Mouse (Mus musculus) left cerebral cortex, adult 18-20 months (tissue): Measurements from ENCODE around the gene Ccnj. TPM values are rescaled to one million over a fixed set of nuclear protein-coding genes. Genes with fewer than 3 reads are reported as not detected.
A peak's percentile ranks its signal among the peaks of the same experiment; 100 is the strongest.

Experiments used
- DNase-seq, 2 experiments: peaks; one replicate each; pipeline ENCODE4 v3.0.0; 2021 to 2022; ENCODE audit warnings: low spot score in 2 of 2, mixed read lengths in 1 of 2
- long read RNA-seq, 2 experiments: library from polyadenylated mRNA; stranded (forward); transcript quantifications; one replicate each; pipeline ENCODE4 v2.0.0; 2021
- total RNA-seq, 2 experiments: library from RNA; stranded (reverse); gene quantifications; 2 replicates each; pipeline ENCODE4 v1.2.3; 2021

The Ccnj gene
- total RNA-seq = 1 to 10 TPM; 7.0 to 8.1 TPM
- long read RNA-seq, experiment 1, partial matches to known transcripts = 1 of 3 reads
- long read RNA-seq, experiment 1, other reads (novel, unspliced or antisense) = 1 of 3 reads
- long read RNA-seq, experiment 2, partial matches to known transcripts = 0 of 3 reads
- long read RNA-seq, experiment 2, other reads (novel, unspliced or antisense) = 2 of 3 reads

DNA sequence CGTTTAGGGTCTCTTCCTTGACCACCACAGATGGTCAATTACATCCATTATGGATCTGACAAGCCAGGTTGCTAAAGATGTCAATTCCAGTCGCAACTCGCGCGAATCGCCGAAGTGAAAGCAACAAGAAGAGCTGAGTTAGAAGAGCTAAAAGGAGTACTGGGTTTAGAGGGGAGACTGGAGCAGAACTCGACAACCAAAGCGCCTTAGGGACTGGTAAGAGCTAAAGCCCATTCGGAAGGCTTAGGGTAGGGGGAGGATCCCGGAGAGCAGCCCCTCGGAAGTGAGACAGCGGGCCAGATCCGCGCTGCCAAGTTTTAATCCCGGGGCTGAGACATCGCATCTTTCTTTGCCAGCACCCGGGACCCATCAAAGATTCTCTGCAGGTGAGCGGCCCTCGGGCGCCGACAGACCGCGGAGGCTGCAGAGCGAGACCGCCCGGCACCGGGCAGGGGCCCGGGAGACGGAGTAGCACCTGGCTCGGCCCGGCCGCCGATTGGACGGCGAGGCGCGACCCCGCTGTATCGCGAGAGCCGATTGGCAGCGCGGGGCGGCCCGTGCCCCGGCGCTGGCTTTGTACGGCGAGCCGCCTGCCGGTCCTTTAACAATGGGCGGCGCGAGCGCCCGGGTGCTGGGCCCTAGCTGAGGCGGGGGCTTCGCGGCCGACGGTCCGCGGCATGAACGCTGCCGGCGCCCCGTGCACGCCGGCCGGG is at the start of gene Ccnj:
Gene Ccnj, plus strand, starts transcription at position 577 of the 713 bp plus-strand sequence.
- DNase-seq = peak; percentile 86 to 95

DNA sequence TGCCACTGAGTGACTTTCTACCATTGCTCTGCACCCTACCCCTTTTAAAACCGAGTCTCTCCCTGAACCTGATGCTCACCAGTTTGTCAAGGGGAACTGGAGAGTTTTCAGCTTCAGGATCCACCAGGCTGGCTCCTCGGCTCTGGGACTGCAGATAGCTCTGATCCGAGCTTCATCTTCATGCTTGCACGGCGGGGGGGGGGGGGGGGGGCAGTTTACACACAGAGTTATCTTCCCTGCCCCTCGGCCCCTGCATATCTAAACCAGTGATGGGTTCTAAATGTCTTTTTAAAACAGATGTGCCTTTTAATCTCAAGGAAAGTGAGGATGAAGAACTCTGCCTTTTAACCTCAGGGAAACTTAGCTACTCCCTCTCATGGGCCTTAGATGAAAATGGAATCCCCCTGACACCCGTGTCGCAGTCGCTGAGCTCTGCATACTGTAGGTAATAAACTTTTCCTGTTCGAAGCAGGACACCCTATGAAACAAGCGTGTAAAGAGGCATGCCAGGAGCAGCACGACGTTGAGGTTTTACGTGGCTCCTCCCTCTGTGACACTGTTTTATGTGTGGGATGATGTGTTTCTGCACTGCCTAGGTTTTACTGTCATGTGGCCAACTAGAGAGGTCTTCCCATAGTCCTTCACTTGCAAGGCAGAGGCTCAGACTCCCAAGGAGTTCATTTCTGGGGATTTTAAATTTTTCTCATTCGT is 42.9 kb upstream of the Ccnj start:
- no peak for DNase-seq

DNA sequence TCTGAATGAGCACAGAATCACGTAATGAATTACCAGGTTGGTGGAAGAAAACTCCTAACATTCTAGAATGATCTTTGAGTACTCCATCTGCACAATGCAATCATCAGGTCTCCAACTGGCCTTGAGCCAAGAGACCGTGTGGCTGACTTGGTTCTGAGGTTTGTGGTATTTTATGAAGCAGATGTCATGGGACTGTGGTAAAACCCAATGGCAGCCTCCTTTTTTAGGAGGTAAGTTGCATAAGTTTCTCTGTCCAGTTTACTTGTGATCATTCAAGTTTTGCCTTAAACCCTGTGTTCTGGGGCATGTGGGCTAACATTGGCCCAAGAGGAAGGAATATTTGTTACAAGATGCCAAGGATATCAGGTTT is 42.4 kb upstream of the Ccnj start:
- DNase-seq = no peak

DNA sequence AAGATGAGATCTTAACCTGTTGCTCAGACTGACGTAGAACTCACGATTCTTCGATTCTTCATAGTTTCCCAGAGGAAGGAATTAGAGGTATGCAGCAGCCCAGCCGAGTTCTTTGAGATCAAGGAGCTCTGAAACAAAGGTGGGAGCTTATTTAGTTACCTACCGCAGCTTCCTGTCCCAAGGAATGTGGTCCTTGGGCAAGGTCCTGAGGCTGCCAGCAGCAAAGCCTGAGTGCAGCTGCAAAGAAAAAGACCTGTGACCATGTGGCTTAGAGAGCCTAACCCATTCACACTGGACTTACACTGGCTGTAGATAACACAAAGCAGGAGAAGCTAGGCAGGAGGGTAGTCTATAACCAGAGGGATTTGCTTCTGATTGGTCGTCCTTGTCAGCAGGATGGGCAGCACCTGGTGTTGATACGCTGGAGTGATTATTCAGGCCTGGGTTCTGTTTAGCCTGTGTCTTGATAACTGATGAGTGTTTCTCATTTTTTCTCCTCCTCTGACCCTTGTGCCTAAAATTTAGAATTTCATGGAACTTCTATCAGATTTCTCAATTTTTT is 25.8 kb upstream of the Ccnj start:
- no peak for DNase-seq

DNA sequence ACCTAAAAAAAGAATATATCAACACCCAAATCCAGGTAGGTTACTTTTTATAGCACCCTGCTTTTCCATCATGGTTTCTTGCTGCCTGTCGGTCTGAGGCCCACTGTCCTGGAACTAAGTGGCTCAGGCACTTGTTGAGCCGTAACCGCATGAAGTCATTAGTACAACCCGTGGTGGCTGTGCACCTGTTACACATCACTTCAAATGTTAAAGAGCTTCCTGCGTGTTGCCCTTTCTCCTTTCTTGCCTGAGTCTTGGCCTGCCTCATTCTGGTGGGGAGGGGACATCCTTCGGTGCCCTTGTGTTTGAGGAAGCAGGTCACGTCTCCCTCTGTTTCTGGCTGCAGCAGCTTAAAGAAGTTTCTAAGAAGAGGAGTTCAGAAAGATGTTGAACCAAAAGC is 21.2 kb upstream of the Ccnj start:
- DNase-seq = no peak

DNA sequence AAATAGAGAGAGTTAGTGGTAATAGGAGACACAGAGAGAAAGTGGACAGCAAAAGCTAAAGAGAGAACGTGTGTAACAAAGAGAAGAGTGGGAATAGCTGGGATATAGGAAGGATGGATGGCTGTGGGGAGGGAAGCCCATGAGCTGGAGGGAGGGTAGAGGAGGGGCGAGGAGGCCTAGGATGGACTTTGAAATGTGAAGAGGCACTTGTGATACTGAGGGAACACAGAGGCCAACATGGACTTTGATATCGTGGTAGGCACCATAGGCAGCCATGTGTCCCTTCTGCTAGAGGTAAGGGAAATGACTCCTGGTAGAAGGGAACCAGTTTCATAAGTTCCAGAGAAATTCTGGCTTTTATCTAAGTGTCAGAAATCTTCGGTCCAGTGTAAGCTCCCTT is 19.2 kb upstream of the Ccnj start:
- no peak for DNase-seq

DNA sequence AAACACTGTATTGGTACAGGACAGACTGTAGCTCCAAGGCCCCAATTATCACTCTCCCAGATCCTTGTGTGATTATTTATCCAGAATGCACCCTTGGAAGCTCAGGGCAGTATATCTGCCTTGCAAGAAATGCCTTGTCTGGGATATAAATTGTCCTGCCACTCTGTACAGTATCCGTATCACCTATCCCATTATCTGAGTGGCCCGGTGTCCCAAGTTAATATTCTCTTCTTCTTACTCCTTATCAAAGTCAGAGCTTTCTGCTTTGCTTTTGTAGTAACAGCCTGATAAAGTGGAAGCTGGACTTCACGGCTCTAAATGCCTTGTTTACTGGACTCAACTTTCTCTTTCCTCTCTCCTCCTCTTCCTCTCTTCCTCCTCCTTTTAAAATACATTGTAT is 18.3 kb upstream of the Ccnj start:
- no peak for DNase-seq

DNA sequence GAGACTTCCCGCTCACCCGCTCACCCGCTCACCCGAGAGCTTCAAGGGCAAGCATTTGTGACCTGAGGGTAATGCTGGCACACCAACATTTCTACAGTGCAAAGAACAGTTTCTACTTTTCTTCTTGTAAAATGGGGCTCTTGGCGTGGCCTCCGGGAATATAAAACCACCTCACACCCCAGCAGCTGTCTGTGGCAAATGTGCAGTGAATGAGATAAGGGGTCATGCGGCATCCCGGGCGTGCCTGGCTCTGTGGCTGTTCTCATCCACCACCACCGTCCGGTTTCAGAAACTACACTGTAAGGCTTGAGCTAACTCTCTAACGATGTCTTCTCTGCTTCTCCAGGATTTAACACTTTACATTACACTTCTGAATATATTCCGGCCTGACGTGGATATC is 17.7 kb upstream of the Ccnj start:
- no peak for DNase-seq

DNA sequence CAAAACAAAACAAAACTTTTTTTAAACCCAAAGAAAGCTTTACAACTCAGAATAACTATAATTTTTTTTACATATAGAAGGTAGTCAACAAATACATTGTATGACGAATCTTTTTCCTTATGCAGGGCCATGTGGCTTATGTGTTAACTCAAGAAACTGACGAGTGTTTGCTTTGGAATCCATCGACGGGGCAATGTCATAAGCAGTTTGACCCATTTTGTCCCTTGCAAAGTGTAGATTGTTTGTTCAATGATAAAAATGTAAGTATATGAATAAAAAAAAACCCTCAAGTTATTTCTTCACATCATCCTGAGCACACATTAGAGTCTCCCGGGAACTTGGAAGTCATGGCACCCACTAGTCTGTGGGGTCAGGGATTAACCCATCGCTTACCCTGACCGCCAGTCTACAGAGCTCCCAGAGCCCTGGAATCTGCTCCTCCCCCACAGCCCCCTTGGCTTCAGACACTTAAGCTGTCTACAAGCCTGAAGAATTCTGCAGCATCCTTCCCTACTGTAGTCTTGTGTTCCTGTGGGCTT is 15.4 kb upstream of the Ccnj start:
- DNase-seq = no peak

DNA sequence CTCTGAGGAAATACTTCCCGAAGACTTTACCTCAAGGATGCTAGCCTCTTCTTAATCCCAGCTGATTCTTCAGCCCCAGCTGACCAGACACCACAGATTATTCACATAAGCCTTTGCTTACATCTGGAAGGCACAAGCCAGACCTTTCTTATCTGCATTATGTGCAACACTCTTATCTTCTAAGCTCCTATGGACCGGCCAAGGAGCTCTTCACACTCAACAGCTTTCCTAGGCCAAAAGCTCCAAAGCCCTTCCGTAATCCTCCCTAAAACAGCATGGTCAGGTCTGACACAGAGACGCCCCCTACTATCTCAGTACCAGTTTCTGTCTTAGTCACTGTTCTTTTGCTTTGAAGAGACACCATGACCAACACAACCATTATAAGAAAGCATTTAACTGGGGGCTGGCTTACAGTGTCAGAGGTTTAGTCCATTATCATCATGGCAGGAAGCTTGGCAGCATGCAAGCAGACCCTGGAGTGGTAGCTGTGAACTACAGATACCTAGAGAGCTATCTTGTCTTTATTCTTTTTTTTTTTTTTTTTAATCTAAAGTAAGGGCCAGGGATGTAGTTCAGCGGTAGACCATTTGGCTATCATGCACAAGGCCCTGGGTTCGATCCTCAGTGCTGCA is 13.1 kb upstream of the Ccnj start:
- DNase-seq = no peak

DNA sequence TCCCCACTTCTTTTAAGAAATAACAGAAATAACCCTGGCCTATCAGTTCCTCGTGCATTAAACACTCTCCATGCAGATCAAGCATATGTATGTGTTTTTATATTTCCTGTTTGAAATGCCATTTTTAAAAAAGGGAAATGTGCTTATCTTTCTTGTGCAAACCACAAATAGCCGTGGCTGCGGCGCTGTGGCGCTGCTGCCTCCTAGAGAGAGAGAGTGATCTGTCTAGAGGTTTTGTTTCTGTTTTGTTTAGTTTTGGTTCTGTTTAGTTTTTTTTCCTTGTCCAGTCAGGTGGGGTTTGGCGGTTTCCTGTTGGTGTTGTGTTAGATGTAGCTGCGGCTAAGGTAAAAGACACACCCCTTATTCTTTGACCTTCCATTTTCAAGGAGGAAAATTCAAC is 12.3 kb upstream of the Ccnj start:
- DNase-seq = no peak

DNA sequence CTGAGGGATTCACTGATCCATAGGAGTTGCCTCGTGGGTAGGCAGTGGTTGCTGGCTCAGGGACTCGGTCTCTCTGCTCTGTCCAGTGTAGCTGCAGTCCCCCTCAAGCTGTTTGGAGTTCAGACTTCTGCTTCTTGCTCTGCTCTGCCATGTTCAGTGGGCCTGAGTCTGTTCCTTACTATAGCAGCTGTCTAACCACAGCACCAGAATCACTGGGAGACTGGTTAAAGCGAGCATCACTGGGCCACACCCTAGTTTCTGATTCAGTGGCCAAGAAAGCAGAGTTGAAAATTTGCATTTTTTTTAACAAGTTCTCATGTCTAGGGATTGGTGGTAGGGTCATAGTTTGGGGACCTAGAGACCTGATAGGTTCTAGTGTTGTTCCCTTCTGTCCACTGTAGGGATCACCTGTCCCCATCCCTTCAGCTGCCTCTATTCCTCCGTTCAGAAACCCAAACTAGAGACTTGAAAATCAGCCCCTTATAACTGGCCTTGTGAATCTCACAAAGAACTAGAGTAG is 9.7 kb upstream of the Ccnj start:
- DNase-seq = no peak

DNA sequence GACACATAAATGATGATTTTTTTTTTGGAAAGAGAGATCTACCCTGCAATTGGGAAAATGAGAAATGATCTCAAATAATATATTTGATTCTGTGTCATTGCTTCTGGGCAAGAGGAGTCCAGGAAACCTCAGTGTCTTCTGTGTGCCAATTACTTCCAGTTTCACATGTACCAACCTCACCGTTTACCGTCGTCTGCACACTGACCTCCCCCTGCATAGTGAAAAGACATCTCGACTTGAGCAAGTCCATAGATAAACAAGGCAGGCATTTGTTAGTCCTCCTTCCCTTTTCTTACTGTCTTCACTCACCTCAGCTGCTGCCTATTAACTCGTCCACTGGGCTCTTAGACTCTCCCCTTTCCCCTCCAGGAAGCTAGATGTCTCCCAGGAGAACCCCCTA is 5.4 kb upstream of the Ccnj start:
- DNase-seq = no peak

DNA sequence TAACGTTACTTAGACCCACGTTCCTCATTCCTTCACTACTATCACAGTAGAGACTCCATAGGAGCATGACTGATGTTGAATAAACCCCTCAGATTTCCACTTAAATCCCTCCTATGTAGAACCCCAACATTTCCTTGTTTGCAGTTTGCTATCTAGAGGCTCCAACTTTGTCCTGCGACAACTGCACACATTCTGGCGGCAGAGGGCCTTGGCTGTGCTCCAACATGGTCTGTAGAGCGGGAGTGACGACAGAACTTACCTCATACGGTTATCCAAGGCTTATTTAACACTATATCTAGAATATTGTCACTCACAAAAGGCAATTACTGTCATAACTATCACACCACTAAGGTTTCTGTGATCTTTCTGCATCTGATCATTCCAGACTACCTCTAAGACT is 4.3 kb upstream of the Ccnj start:
- no peak for DNase-seq

DNA sequence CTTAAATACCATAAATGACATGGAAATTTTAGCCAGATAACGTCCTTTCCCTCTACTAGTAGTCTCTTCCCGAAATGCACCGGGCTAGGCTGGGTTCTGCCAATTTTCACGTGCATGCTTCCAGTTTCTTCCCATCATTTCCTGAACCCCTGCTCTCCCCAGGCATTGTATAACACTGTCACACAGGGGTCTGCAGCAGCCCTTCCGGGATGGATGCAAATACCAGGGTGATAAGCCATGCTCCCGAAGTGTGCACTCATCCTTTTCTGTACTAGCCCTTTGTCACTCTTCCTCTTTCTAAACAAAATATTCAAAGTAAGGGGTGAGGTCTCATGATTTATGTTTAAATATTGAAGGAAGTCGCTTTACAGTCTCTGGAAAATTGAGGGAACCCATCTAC is 881 bp upstream of the Ccnj start:
- DNase-seq = no peak

DNA sequence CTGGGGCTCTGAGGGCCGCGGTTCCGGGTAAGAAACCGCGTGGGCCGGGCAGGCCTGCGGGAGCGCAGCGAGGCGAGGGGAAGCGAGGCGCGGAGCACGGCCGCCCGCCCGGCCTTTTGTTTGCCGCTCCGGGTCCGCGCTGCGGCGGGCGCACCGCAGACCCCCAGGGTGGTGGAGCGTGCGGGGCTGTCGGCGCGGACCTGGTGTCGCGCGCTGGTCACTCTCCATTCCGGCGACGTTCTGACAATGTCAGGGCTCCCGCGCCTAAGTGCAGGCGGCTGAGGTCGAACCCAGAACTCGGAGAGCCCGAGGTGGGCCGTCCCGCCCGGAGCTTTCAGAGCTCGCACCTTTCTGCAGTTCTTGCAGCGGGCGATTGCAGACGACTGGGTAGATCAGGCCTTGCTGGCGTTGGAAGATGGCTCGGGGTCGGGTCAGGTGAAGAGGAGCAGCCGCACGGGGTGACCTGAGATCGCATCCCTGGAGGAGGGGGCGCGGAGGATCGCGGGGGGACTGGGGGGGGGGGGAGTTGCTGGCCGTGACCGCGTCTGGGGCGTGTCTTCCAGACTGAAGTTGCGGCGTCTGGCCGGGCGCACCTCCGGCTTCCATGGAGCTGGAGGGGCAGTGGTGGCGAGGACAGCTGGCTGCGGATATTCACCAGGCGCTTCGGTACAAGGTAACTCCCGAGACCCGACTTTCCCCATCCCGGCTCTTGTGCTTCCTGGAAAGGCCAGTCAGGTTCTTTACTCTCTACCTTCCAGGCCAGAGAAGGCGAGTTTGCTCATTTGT is 530 bp downstream of the Ccnj start:
- peak; percentile 11 to 29 for DNase-seq

DNA sequence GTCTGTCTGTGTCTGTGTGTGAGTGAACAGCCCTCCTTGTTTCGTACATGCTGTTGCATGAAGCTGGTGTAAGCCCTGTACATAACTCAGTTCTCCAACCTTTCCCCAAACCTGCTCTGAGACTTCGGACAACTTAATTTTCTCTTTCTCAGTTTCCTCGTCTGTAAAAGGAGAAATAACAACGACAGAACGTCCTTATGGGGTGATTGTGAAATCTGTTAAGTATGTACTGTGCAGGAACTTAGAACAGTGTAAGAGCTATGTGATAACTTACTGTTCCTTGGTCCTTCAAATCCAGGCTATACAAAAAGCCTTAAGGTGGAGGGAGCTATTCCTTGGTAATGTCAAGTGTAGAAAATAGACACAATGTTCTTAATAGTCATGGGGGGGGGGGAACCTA is 1.3 kb downstream of the Ccnj start:
- DNase-seq = no peak

DNA sequence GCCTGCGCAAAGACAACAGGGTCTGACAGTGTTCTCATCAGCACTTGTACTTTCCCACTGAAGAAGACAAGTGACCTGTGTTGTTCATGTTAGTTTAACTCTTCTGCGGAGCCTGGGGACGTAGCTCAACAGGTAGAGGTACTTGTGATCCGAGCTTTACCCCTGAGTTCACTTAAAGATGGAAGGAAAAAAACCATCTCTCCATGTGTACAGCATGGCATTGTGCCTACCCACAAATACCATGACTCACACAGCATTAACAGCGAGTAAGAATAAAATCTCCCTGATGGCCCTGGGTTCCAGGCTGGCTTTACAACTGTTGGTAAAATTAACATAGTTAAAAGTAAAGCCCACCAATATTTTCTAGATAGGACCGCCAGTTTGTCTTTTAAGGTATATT is 3.4 kb downstream of the Ccnj start:
- DNase-seq = no peak

DNA sequence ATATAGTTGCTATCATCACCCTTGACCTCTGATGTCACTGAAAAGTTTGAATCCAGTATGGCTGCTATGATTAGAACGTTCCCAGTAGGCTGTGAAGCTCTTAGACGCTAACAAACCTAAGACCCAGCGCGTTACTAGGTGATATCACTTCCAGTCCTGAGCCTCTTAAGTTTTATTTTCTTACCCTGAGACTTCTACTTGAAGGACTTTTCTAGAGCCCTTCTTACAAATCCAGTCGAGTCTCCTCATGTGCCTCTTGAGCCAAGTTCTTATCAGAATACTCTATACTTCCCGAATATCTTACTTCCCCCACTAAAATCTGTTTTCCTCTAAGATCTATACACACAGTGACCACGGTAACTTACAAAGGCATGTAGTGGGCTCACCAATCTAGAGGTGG is 7.1 kb downstream of the Ccnj start:
- DNase-seq = no peak

DNA sequence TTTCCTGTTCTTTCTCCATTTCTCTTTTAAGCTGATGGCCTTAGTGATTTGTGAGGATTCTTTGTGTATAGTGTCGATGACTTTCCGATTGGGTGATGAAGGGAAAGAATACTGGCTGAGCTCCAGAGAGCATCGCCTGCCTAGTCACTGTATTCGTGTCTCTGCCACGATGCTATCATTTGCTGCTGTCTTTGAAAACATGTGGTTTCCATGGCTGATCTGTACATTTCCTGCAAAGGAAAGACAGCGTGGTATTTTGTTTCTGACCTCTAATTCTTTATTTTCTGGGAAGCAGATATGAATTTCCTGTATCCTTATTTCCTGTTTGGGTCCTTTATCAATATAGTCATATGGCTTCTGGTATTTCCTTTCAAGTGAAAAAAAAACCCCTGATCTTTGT is 9.2 kb downstream of the Ccnj start:
- DNase-seq = no peak

DNA sequence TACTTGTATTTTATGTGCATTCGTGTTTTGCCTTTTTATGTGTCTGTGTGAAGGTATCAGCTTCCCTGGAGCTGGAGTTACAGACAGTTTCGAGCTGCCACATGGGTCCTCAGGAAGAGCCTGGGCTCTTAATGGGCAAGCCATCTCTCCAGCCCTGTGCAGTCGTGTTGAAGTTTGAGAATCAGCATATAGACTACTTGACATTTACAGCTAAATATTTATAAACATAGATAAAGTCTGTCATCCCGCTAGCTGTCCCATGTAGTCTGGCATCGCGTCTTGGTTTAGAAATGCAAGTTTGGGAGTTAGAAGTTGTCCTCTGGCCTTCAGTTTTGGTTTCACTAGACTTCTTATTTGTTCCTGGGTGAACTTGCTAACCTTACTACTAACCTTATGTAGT is 10.0 kb downstream of the Ccnj start:
- DNase-seq = no peak
